Mouse (Mus musculus) cerebellum, adult 2 months (tissue): ENCODE results near the gene Sh2d3c. TPM values are rescaled to one million over a fixed set of nuclear protein-coding genes. Genes with fewer than 3 reads are reported as not detected.

ENCODE experiments used
- DNase-seq, 2 experiments: peaks; one replicate each; pipeline ENCODE4 v3.0.0; 2021
- H3K27ac ChIP-seq: fragments of 200-500 bp; 2 replicates; pipeline ENCODE4 v1.5.1; 2012; ENCODE audit warnings: low read length, control low read depth, inconsistent platforms; ENCODE audit not compliant: insufficient read depth
- H3K27me3 ChIP-seq: fragments of 200-500 bp; 2 replicates; pipeline ENCODE4 v1.6.1; 2012; ENCODE audit warnings: inconsistent platforms, mild to moderate bottlenecking, low read length, moderate library complexity; ENCODE audit not compliant: control insufficient read depth, insufficient read depth
- H3K4me1 ChIP-seq: fragments of 200-500 bp; 2 replicates; pipeline ENCODE4 v1.6.1; 2011; ENCODE audit warnings: low read length; ENCODE audit not compliant: control insufficient read depth, insufficient read depth
- H3K4me3 ChIP-seq: fragments of 200-500 bp; replicated peaks from 2 replicates; pipeline ENCODE3; 2011; ENCODE audit warnings: mild to moderate bottlenecking, low read depth, low read length, control low read depth; ENCODE audit not compliant: insufficient read depth
- CTCF ChIP-seq: fragments of 200-500 bp; IDR thresholded peaks from 2 replicates; pipeline ENCODE4 v1.5.1; 2011; ENCODE audit warnings: low read depth, mild to moderate bottlenecking, control low read depth, low read length, moderate library complexity, borderline replicate concordance; ENCODE audit not compliant: insufficient read depth
- POLR2A ChIP-seq: fragments of 200-500 bp; IDR thresholded peaks from 2 replicates; pipeline ENCODE4 v1.6.1; 2011; ENCODE audit warnings: low read length, control low read depth, borderline replicate concordance; ENCODE audit not compliant: insufficient read depth
- WGBS: fragments of 180-500 bp; shearing (Covaris S2); methylation state at CpG from one replicate; pipeline ENCODE4 v1.1.7; 2018; 5-methylcytosine and 5-hydroxymethylcytosine counted together
- polyA plus RNA-seq: library from polyadenylated mRNA; depleted of rRNA; stranded (reverse); fragments of >200 nt; gene quantifications from 2 replicates; pipeline ENCODE4 v1.2.3, GENCODE M21; 2012; rRNA removed

Sh2d3c gene
- polyA plus RNA-seq = 47.0 and 53.2 TPM in 2 replicates

GRCm38 (mm10) chr2:32720681-32721229, at the start of gene Sh2d3c:
Gene Sh2d3c (plus strand): TSS chr2:32721055.
- Histone ChIP-seq H3K27ac (no peak within 1 kb of the TSS), H3K27me3 (no peaks in the 10 kb centered on the region), H3K4me1 (no peaks in the 10 kb centered on the region), H3K4me3 (no peak within 1 kb of the TSS)
- 33% methylated on average over 8 of the region's 8 CpGs for WGBS
- TF ChIP-seq POLR2A = no peak
- no peak for TF ChIP-seq CTCF
- no peak for DNase-seq

- no peak for TF ChIP-seq CTCF
- DNase-seq = no peak
- Histone ChIP-seq H3K4me1 (no peaks in the 10 kb centered on the region), H3K27ac (no peak overlapping the region), H3K27me3 (no peaks in the 10 kb centered on the region), H3K4me3 (no peak overlapping the region)
- WGBS = 81% methylated on average over 9 of the region's 9 CpGs
Measured at GRCm38 (mm10) chr2:32671147-32671546, 49.7 kb upstream of the Sh2d3c start.

- TF ChIP-seq CTCF (no peak), POLR2A (no peak)
- no peak for DNase-seq
- Histone ChIP-seq H3K4me3 (no peak overlapping the region), H3K27ac (no peak overlapping the region), H3K4me1 (no peaks in the 10 kb centered on the region), H3K27me3 (no peaks in the 10 kb centered on the region)
- 71% methylated on average over 9 of the region's 9 CpGs for WGBS
Measured at GRCm38 (mm10) chr2:32671907-32672595, 48.8 kb upstream of the Sh2d3c start.

GRCm38 (mm10) chr2:32673176-32673917, 47.5 kb upstream of the Sh2d3c start:
- TF ChIP-seq CTCF (no peak), POLR2A (no peak)
- no peak overlapping the region for H3K4me3 ChIP-seq
- no peak for DNase-seq
- WGBS = 77% methylated on average over 16 of the region's 16 CpGs
- no peak overlapping the region for H3K27ac ChIP-seq
- H3K4me1 ChIP-seq = no peaks in the 10 kb centered on the region
- H3K27me3 ChIP-seq = no peaks in the 10 kb centered on the region

- Histone ChIP-seq H3K27ac (no peak overlapping the region), H3K4me3 (no peak overlapping the region), H3K27me3 (no peaks in the 10 kb centered on the region), H3K4me1 (no peaks in the 10 kb centered on the region)
- 90% methylated on average over 3 of the region's 3 CpGs for WGBS
- TF ChIP-seq POLR2A = no peak
- TF ChIP-seq CTCF = no peak
- no peak for DNase-seq
Measured at GRCm38 (mm10) chr2:32676821-32677220, 44.0 kb upstream of the Sh2d3c start.

GRCm38 (mm10) chr2:32677683-32678082, 43.2 kb upstream of the Sh2d3c start:
- no peak overlapping the region for H3K27ac ChIP-seq
- 94% methylated on average over 7 of the region's 7 CpGs for whole genome bisulfite sequencing
- no peak overlapping the region for H3K4me3 ChIP-seq
- H3K4me1 ChIP-seq = no peaks in the 10 kb centered on the region
- no peak for DNase-seq
- no peaks in the 10 kb centered on the region for H3K27me3 ChIP-seq
- TF ChIP-seq POLR2A (no peak), CTCF (no peak)

- DNase-seq = no peak
- Histone ChIP-seq H3K27ac (no peak overlapping the region), H3K4me1 (no peaks in the 10 kb centered on the region), H3K27me3 (no peaks in the 10 kb centered on the region), H3K4me3 (no peak overlapping the region)
- WGBS = 26% methylated on average over 7 of the region's 7 CpGs
- TF ChIP-seq POLR2A = no peak
- no peak for TF ChIP-seq CTCF
Measured at GRCm38 (mm10) chr2:32680051-32680451, 40.8 kb upstream of the Sh2d3c start.
